Mouse (Mus musculus) adrenal gland, postnatal 14 days (tissue): ENCODE data around the gene Crhbp. TPM values are rescaled to one million over a fixed set of nuclear protein-coding genes. Genes with fewer than 3 reads are reported as not detected.
A peak's percentile ranks its signal among the peaks of the same experiment; 100 is the strongest.

Experiments
- DNase-seq: peaks from one replicate; pipeline ENCODE4 v3.0.0; 2021; ENCODE audit warnings: mixed read lengths
- long read RNA-seq, 2 experiments: library from polyadenylated mRNA; stranded (forward); transcript quantifications; one replicate each; pipeline ENCODE4 v2.0.0; 2021
- total RNA-seq: library from RNA; stranded (reverse); gene quantifications from 2 replicates; pipeline ENCODE4 v1.2.3, GENCODE M21; 2021

The Crhbp gene
- total RNA-seq = 0.23 TPM in 1 of 2 replicates, not detected in the other
- long read RNA-seq, experiment 1 = 0 reads
- long read RNA-seq, experiment 2 = 0 reads

DNA sequence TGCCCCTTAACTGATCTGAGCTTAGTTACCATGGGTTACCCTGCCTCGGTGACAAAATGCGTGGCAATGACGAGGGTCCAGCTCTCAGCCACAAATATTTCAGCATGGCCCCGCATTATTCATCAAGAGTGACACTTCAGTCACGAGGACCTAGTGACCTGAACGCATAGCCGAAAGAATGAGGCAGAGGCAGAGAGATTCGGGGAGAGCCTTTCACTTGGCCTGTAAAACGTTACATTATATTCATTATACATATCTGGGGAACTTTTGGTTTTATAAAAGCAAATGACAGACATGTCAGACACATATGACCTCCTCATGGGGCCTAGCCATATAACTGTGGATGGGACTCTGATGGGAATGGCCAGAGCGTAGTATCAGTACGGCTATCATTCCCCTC is at the start of gene Crhbp:
TSS of gene Crhbp (minus strand) at position 101 of the 400 bp plus-strand sequence.
- no peak for DNase-seq

DNA sequence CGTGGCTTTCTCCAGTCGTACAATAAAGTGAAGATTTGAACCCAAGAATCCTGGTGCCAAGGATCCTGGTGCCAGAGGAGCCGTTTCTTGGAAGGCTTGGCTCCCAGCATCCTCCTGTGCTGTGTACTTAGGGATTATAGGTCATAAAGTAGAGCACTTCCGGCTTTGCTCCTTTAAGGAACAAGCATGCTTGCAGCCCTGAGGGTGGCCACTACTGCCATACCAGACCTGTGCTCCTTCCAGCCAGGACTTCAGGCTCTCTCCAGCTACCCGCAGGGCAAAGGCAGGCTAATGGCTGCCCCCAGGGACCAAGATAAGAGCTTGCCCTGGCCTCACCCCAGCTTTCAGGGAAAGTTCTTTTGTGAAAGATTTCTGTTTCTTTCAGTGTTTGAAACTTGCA is 48.6 kb upstream of the Crhbp start:
- DNase-seq = peak; percentile 58

DNA sequence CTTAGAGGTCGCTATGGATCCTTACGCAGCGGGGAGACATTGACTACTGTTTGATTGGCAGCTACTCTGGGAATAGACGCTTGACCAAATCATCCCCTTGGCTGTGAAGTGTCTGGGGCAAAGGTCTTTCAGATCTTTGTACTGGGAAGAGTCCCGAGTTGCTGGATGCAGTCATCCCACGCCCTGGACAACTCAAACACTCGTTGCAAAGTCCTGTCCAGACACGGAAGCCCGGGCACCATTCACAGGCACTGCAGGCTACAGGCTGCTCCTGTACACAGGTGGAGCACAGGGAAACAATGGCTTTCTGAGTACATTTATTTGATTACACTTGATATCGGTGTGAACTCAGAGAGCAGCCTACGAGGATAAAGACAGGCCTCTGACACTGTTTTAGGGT is 46.6 kb upstream of the Crhbp start:
- DNase-seq = no peak

DNA sequence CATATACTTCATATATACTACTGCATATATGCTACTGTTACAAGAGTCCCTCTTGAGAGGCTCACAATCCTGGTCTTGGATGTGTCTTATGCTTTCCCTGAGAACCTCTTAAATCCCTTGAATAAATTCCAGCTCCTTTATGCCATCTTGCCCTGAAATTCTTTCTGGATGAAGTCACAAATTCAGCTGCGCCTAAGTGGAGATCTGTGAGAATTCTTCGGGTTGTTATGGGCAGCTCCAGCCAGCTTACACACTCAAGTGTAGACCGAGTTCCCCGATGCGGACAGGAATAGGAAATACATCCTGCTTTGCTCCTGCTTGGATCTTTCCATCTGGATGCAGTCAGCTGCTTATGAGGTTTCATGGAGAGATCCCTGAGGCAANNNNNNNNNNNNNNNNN is 39.9 kb upstream of the Crhbp start:
- DNase-seq = no peak

DNA sequence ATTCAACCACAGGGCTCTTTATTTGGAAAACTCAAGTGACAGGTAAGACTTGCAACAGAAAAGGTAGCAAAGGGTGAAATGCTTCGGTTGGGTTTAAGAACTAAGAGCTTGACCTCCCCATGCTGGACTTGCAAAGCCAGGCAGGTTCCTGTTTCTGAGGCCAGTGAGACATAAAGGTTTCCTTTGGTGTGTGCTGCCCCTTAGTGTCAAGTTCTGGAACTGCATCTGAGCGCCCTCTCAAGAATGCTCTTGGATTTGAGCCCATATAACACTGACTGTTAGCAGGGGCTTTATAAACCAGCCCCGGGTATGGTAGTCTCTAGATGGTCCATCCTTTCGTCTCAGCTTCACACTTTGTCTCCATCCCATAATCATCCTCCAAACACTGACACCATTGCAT is 36.7 kb upstream of the Crhbp start:
- peak; percentile 78 for DNase-seq

DNA sequence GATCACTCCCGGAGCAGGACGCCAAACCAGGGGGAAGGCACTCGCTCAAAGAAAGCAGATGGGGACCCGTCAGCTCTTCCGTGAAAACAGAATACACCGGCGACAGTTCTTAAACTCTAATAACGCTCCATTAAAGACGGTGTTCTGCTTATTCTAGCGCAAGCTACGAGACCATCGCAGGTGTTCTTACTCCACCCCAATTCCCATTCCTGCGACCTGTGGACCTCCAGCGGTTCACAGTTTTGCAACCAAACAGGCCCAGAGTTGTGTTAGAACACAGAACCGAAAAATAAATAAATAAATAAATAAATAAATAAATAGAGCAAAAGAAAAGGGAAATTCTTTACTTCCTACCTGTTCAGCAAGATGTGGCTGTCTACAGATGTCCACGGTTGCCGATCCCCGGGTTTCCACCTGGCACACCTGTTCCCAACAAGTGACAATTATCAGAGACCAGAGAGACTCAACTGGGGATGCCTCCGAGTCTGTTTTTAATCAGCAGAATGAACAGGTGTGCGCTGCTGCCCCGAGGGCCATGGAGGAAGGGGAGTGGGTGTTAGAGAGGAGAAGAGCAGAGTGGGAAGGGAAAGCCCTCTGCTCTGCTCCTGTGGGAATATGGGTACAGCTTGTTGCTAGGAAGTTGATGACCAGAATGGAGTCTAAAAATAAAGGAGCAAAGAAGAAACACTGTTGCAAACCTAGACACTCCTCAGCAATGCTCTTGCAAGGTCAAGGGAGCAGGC is 34.1 kb upstream of the Crhbp start, which contains the start of gene S100z:
TSS of gene S100z (minus strand) at position 51 of the 743 bp plus-strand sequence.
- no peak for DNase-seq

DNA sequence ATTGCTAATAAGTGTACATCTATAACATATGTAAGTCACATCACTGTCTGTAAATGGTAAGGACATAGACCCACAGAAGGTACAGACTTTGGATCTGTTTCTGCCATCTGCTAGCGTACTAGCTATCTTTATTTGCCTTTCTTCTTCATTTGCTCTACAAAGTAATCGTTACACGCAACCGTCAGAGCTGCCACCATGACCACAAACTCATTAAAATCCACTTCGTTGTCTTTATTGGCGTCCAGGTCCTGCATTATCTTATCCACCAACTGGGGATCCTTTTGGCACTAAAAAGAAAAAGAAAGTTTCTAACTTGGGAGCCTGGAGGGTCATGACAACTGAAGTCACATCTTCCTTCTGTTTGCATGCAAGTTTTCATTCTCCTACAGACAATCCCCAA is 32.4 kb upstream of the Crhbp start:
- DNase-seq = no peak

DNA sequence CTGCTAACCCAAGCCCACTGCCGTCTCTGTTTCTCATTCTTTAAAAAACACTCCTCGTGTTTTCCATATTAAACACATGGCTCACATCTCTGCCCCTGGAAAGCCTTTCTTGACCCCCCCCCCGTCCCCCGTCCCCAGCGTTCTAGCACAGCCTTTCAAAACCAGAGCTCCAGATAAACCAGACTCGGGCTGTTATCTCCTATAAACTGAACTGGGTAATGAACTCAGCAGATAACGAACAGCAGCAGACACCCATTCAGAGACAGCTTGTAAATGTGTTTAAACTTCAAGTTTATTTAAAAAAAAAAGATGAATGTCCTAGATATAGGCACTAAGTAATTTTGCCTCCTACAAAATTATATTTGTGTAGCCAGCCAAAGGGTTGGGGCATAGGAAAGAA is 30.4 kb upstream of the Crhbp start:
- no peak for DNase-seq

DNA sequence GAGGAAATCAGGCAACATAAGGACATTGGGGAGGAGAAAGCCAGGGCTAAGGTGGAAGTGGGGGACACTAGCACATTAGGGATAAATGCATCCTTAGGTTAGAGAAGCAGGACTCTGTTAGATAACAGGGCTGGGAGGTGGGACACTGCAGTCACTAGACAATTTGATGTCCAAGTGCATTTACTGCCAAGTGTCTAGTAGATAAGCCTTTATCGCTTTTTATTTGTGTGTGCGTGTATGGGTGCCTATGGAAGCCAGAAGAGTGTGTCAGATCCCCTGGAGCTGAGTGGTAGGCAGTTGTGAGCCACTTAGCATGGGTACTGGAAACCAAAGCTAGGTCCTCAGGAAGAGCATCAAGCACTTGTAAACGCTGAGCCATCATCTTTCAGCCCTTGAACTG is 29.6 kb upstream of the Crhbp start:
- DNase-seq = no peak

DNA sequence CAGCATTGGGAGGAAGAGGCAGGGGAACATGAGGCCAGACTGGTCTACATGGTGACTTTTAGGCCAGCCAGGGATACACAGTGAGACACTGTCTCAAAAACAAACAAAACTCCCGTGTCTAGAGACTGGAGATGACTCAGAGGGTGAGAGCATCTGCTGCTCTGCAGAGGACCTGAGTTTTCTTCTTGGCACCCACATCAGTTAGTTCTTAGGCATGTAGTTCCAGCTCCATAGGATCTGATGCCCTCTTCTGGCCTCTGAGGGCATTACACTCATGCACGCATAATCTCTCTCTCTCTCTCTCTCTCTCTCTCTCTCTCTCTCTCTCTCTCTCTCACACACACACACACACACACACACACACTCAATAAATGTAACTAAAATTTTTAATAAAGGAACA is 26.2 kb upstream of the Crhbp start:
- peak; percentile 37 for DNase-seq

DNA sequence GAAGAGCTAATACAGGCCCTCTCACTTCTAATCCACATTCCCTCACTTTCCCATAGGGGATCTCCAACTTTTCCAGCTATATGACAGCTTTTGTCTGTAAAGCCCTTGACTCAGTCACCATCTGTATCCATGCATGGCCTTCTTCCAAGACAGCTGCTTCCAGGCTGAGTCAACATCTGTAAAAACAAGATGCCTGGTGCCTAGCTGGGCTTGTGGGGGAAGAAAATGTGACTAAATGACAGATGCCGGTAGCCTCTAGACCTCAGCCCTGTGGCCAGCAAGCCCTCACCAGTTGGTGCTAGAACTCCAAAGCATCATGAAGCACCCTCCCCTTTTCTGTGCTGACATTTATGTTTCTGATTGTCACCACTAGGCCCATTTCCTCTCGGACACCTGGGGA is 6.8 kb upstream of the Crhbp start:
- no peak for DNase-seq

DNA sequence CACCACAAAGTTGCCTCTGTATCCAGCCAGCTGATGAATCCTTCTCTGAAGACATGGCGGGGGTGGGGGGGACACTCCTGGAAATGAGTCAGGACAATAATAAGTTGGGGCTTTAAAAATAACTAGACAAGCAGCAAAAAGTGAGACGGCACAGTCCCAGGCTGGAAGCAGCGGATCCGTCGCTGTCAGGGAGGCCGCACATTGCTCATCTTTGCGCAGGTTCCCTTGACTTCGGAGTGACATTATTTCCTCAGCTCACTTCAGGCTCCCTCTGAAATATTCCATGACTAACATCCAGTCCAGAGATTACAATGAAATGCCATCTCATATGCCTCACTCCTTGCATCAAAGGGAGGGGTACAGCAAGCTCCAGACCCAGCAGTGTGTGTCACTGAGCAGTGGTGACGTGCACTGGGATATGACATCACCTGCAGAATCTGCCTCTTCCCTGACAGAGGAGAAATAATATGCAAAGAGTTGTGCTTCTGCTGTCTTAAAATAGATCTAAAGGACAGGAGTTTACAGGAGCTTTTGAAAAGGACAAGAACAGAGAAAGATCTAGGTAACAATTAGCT is 6.0 kb upstream of the Crhbp start:
- peak; percentile 55 for DNase-seq

DNA sequence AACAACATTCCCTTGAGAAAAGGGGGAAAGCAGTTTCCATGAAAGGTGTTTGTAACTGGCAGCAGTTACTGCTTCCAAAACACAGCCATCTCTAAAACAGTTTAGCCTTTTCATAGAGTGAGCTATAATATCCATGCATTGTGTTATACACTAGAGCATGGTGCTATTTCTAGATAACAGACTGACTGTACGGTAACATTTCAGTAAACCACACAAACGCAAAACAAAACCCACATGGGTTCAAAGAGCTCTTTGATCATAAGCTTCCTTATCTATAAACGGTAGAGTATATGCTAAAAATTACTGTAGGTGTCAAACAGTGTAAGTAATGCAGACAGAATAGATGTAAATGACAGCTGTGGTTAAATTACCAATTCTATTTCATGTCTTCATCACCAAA is 5.0 kb upstream of the Crhbp start:
- DNase-seq = no peak

DNA sequence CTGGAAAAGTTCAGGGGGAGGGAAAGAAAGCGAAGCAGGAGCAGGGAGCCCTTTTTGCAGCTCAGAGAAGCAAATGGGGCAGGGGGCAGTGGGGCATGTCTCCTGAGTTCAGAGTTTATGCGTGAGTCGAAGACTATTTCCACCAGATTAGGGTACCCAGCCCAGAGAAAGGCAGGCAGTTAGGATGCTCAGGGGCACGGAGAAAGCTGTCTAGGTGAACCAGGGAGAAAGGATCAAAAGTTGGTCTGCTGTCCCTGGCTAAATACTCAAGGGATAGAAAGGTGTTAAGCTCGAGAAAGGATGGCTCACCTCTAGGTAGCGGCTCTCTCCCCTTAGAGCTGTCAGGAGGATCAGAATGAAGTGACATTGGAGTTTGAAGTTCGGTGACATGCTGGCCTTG is 433 bp downstream of the Crhbp start:
- no peak for DNase-seq

DNA sequence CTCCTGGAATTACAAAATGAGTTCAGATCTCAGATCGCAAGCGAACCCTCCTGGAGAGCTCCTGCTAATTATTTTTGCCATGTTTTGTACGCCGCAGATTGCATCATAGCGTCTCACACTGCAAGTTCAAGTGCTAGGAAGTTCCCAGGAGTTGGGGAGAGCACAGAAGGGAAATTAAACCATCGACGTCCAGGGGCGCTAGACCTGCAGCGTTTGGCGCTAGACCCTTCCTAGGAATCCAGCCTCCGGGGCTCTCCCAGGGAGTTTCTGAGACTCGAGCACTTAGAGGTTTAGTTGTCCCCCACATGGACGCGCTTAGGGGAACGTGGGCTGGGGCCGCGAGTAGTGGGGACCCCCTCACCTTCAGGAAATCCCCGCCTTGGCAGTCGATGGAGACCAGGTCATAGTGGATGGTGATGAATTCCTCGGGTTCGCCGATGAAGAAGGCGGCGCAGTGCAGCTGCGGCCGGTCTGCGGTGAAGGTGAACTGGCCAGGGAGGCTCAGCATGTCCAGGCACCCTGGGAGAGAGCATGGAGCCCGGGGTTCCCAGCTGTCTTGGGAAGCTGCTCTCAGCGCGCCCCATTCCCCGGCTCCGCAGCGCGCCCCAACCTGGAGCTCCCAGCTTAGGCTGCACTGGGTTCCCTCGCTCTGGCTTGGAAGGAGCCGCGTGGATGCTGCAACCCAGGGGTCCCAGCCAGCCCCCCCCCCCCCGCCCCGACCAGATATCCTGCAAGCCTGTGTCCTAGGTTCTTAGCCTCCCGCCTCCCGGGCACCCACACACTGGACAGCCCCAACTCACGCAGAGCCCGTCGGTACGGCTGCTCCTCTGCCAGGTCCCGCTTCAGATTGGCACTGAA is 1.1 kb downstream of the Crhbp start:
- DNase-seq = peak; percentile 11

DNA sequence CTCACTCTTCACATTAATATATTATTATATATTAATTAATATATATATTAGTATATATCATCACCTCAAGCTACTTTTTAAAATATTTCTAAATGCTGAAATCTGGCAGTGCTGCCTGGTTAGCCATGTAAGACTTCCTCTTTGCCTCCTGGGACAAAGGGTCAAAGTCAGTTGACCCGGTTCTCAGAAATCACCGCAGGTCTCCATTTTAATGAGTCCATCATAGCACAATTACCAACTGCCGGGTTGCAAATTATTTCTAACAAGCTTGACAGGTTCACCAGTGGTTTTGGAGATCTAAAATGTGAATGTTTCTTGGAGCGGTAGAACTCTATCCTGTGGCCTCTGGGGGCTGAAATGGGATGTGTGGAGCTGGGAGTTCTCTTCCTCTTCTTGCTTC is 1.8 kb downstream of the Crhbp start:
- no peak for DNase-seq

DNA sequence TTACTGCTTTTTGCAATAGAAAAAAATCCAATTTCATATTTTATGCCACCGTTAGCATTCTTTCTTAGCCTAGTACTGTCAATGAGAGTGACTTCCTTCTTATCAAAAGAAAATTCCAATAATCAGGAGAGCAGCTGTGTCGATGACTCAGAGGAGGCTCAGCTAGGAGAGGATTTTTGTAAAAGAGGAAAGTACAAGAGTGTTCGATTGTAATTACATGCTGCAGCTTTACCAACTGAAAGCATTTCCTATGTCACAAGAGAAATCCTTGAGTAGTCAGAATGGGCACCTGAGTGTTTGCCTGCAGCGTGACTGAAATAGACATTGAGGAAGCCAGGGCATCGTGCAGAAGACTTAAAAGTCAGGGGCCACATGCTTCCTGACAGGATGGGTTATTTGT is 5.2 kb downstream of the Crhbp start:
- no peak for DNase-seq

DNA sequence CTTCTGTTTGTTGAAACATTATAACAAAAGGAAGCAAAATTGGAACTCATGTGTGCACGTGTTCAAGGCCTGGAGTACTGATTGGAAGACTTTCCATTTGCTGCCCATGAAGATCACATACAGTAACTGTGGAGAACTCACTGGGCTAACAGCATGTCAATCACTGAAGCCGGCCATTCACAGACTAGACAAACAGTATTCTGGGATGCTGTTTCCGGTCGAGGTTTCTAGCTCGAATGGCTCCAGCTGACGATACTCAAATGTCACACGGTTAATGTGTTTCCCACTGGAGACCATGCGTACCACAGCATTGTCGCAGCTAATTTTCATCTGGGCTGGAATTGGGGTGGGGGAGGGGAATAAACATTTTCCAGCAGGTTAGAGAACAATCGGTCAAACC is 13.0 kb downstream of the Crhbp start:
- no peak for DNase-seq

DNA sequence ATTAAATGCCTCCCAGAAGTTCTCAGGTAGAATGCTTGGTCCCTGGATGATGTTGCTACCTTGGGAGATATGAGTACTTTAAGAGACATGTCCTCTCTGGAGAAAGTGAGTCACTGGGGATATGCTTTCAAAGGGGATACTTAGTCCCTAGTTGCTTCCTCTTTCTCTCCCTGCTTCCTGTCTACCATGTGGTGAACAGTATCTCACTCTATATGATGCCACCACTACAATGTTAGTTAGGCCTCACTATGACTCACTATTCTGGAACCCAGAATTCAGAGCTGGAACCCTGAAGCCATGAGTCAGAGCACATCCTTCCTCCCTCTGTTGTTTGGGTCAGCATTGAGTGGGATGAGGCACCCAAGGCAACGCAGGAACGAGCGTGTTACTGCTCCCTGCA is 17.2 kb downstream of the Crhbp start:
- no peak for DNase-seq

DNA sequence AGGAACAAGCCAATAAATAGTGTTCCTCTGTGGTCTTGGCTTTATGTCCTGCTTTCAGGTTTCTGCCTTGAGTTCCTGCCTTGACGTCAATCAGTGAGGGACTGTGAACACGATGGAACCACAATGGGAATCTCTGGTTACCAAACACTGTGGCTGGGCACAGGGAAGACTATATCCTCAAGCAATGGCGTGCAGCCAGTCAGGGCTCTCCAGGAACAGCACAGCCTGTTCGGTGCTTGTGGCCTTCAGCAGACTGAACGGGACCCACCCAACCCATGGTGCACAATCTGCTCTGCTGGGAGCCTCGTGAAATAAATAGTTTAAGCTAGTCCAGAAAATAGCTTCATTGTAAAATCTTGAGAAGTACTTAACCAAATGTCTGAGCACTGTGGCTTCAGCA is 18.3 kb downstream of the Crhbp start:
- DNase-seq = peak; percentile 8

DNA sequence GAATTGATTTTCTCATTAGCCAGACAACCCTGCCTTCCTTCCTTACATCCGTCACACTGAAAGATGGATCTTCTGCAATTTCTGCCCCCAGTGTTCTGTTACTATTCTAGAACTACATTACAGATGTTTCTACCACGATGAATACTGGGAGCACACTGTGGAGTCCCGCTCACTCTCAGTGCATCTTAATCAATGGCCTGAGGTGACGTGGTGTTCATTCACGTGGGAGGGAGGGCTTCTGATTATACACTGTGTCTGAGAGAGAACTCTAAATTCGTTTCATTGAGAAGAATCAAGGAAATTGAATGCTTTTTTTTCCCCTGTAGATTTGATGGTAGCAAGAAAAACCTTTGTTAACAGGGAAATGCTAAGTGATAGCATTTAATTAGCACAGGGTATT is 19.2 kb downstream of the Crhbp start:
- no peak for DNase-seq

DNA sequence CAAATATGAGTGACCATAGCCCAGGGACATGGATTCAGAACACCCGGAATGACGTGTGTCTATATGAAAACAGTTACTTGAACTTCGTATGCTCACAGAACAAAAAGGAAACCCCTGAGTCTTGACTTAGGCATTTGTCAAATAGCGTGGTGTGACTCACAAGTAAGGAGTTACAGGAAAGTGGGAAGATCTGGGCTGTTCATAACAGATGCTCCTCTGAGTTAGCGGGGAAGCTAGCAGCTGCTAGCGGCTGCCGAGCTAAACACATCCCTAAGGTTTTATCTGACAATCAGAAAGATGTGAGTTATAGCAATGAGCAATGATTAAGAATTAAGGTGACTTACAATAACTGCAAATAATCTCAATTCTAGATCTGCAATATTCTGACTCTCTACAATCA is 19.8 kb downstream of the Crhbp start:
- no peak for DNase-seq

DNA sequence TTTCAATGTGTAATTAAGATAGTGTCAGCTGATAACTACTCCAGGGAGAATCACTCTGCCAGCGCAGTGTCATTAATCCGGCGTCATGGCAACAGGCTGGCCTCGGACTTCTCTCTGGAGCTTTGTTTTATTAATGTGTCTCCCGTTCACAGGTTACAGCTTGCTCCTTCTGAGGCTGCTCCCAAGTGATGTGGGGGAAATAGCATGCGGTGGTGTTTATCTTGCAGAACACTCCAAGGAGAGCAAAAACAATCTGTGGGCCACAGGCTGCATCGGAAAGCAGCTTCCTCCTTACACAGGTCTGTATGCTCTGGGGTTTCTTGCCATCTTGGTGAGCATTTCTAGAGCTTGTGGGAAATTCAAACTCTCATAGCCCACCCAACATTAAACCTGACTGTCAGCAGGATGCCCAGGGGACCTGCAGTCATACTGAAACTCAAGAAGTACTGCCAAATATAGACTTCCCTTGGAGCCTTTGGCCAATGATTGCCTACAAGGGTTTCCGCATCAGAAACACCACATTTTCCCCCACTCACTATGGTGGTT is 25.4 kb downstream of the Crhbp start:
- DNase-seq = peak; percentile 25
